Mouse (Mus musculus) spleen, adult 2 months (tissue): ENCODE results near the gene Zbtb8a. TPM values are rescaled to one million over a fixed set of nuclear protein-coding genes. Genes with fewer than 3 reads are reported as not detected.
A peak's percentile ranks its signal among the peaks of the same experiment; 100 is the strongest.

Experiments
- DNase-seq, 2 experiments: peaks; one replicate each; pipeline versions ENCODE4 v3.0.0 to v3.0.0-alpha.2; 2012 to 2021; ENCODE audit warnings: low spot score in 2 of 2, low read depth in 1 of 2
- H3K27ac ChIP-seq: fragments of 200-500 bp; 2 replicates; pipeline ENCODE4 v1.5.1; 2012; ENCODE audit warnings: low read length, inconsistent platforms; ENCODE audit not compliant: insufficient read depth
- H3K27me3 ChIP-seq: fragments of 200-500 bp; 2 replicates; pipeline ENCODE4 v1.6.1; 2012; ENCODE audit warnings: mild to moderate bottlenecking, moderate library complexity, low read length, inconsistent platforms; ENCODE audit not compliant: control insufficient read depth, insufficient read depth
- H3K36me3 ChIP-seq: fragments of 200-500 bp; 2 replicates; pipeline ENCODE4 v1.6.1; 2012; ENCODE audit warnings: mild to moderate bottlenecking, low read length, inconsistent platforms; ENCODE audit not compliant: control insufficient read depth, insufficient read depth
- H3K4me1 ChIP-seq: fragments of 200-500 bp; 2 replicates; pipeline ENCODE4 v1.6.1; 2011; ENCODE audit warnings: inconsistent platforms; ENCODE audit not compliant: control insufficient read depth, insufficient read depth, insufficient read length
- H3K4me3 ChIP-seq: fragments of 200-500 bp; 2 replicates; pipeline ENCODE4 v1.5.1; 2011; ENCODE audit warnings: mild to moderate bottlenecking, inconsistent platforms; ENCODE audit not compliant: insufficient read depth, insufficient read length; ENCODE audit errors: extremely low read depth
- CTCF ChIP-seq: fragments of 200-500 bp; IDR thresholded peaks from 2 replicates; pipeline ENCODE4 v1.5.1; 2011; ENCODE audit warnings: mild to moderate bottlenecking, inconsistent platforms; ENCODE audit not compliant: insufficient read depth, insufficient read length, insufficient replicate concordance; ENCODE audit errors: extremely low read depth
- POLR2A ChIP-seq: fragments of 200-500 bp; IDR thresholded peaks from 2 replicates; pipeline ENCODE4 v1.6.1; 2011; ENCODE audit warnings: low read depth, low read length, inconsistent platforms
- WGBS: fragments of 180-500 bp; shearing (Covaris S2); methylation state at CpG from one replicate; pipeline ENCODE4 v1.1.7; 2018; 5-methylcytosine and 5-hydroxymethylcytosine counted together
- polyA plus RNA-seq: library from polyadenylated mRNA; depleted of rRNA; stranded (reverse); fragments of >200 nt; gene quantifications from 2 replicates; pipeline ENCODE4 v1.2.3, GENCODE M21; 2012

Zbtb8a gene
- polyA plus RNA-seq, 1 experiment, result 2.1 TPM

GRCm38 (mm10) chr4:129354236-129354635, 23.7 kb downstream of the Zbtb8a start:
- H3K4me3 ChIP-seq, result no peak overlapping the region
- H3K27me3 ChIP-seq, result no peaks in the 10 kb centered on the region
- no peaks in the 10 kb centered on the region for H3K36me3 ChIP-seq
- TF ChIP-seq POLR2A (no peak), CTCF (no peak)
- H3K4me1 ChIP-seq, result peaks cover 2% of the 10 kb centered on the region; the same call in 1 of the 2 replicates
- peak overlapping the region; percentile 21; the same call in 1 of the 2 replicates for H3K27ac ChIP-seq
- WGBS, result 52% methylated on average over 15 of the region's 15 CpGs
- DNase-seq, result peak; percentile 38 to 58

GRCm38 (mm10) chr4:129353176-129353575, 24.7 kb downstream of the Zbtb8a start:
- no peak overlapping the region for H3K27ac ChIP-seq
- no peaks in the 10 kb centered on the region; the same call in 1 of the 2 replicates for H3K36me3 ChIP-seq
- no peak overlapping the region for H3K4me3 ChIP-seq
- WGBS, result 95% methylated on average over 12 of the region's 12 CpGs
- no peak for DNase-seq
- peaks cover 2% of the 10 kb centered on the region; the same call in 1 of the 2 replicates for H3K4me1 ChIP-seq
- TF ChIP-seq POLR2A (no peak), CTCF (no peak)
- no peaks in the 10 kb centered on the region for H3K27me3 ChIP-seq

- 79% methylated on average over 6 of the region's 6 CpGs for WGBS
- no peak for DNase-seq
Observed at GRCm38 (mm10) chr4:129351111-129351510, 26.8 kb downstream of the Zbtb8a start.

GRCm38 (mm10) chr4:129350644-129351043, 27.3 kb downstream of the Zbtb8a start:
- H3K27ac ChIP-seq, result no peak overlapping the region
- no peak overlapping the region for H3K4me3 ChIP-seq
- H3K36me3 ChIP-seq, result no peaks in the 10 kb centered on the region; the same call in 1 of the 2 replicates
- no peaks in the 10 kb centered on the region for H3K27me3 ChIP-seq
- peak; percentile 75; the same call in 1 of the 2 replicates for TF ChIP-seq CTCF
- TF ChIP-seq POLR2A, result no peak
- peaks cover 2% of the 10 kb centered on the region; the same call in 1 of the 2 replicates for H3K4me1 ChIP-seq
- WGBS, result 9% methylated on average over 1 of the region's 1 CpGs
- peak; percentile 68 to 73 for DNase-seq

More at GRCm38 (mm10) chr4:129351111-129351510, 26.8 kb downstream of the Zbtb8a start:
- Histone ChIP-seq H3K36me3 (no peaks in the 10 kb centered on the region; the same call in 1 of the 2 replicates), H3K4me3 (no peak overlapping the region), H3K27me3 (no peaks in the 10 kb centered on the region), H3K4me1 (peaks cover 2% of the 10 kb centered on the region; the same call in 1 of the 2 replicates), H3K27ac (no peak overlapping the region)
- no peak for TF ChIP-seq POLR2A
- no peak for TF ChIP-seq CTCF

GRCm38 (mm10) chr4:129346481-129347154, 31.3 kb downstream of the Zbtb8a start:
- Histone ChIP-seq H3K27me3 (no peaks in the 10 kb centered on the region), H3K4me3 (no peak overlapping the region), H3K4me1 (no peaks in the 10 kb centered on the region), H3K36me3 (peaks cover 14% of the 10 kb centered on the region), H3K27ac (no peak overlapping the region)
- DNase-seq, result no peak
- 90% methylated on average over 15 of the region's 15 CpGs for WGBS
- no peak for TF ChIP-seq CTCF
- TF ChIP-seq POLR2A, result no peak

GRCm38 (mm10) chr4:129342705-129343104, 35.2 kb downstream of the Zbtb8a start:
- WGBS, result 93% methylated on average over 2 of the region's 2 CpGs
- TF ChIP-seq POLR2A, result no peak
- no peak for TF ChIP-seq CTCF
- Histone ChIP-seq H3K27ac (no peak overlapping the region), H3K4me3 (no peak overlapping the region), H3K4me1 (no peaks in the 10 kb centered on the region), H3K36me3 (peaks cover 16% of the 10 kb centered on the region), H3K27me3 (no peaks in the 10 kb centered on the region)
- DNase-seq, result no peak

- Histone ChIP-seq H3K36me3 (peaks cover 16% of the 10 kb centered on the region), H3K27ac (no peak overlapping the region), H3K4me3 (no peak overlapping the region), H3K27me3 (no peaks in the 10 kb centered on the region), H3K4me1 (no peaks in the 10 kb centered on the region)
- 90% methylated on average over 1 of the region's 1 CpGs for WGBS
- TF ChIP-seq POLR2A (no peak), CTCF (no peak)
- DNase-seq, result no peak
Observed at GRCm38 (mm10) chr4:129341888-129342287, 36.0 kb downstream of the Zbtb8a start.
